Comparison of ENCODE assay signal across 8 mouse cellular contexts in genomic region chr5:114822796-114823688, GRCm38 (mm10). TPM values are rescaled to one million over a fixed set of nuclear protein-coding genes. Genes with fewer than 3 reads are reported as not detected.
DNase-seq lines count a peak whose midpoint lies in the region; ATAC-seq and TF ChIP-seq lines count a peak whose summit lies in the region.

TSS of gene 1500011B03Rik (minus strand) at chr5:114823468.

- peaks cover 18% of the 10 kb centered on the region for H3K36me3 ChIP-seq in heart, embryonic 12.5 days
- H3K36me3 ChIP-seq in kidney, postnatal 0 days (ENCODE audit: insufficient read depth, low read length) = no peaks in the 10 kb centered on the region
- H3K36me3 ChIP-seq in liver, embryonic 12.5 days = peaks cover 17% of the 10 kb centered on the region
- H3K36me3 ChIP-seq in splenic B cell, adult 2 months (ENCODE audit: control insufficient read depth, insufficient read depth, low read length, poor library complexity, severe bottlenecking) = no peaks in the 10 kb centered on the region

- 0 out of 2 replicates have a peak, but pooled peaks cover 11% of the 10 kb centered on the region for H3K9me3 ChIP-seq in heart, embryonic 12.5 days (replicated peaks)
- no peaks in the 10 kb centered on the region for H3K9me3 ChIP-seq in kidney, postnatal 0 days (replicated peaks; ENCODE audit: low read length)
- peaks cover 11% of the 10 kb centered on the region; the same call in 1 of the 2 replicates for H3K9me3 ChIP-seq in liver, embryonic 12.5 days (replicated peaks)

- H3K27me3 ChIP-seq in heart, embryonic 12.5 days (replicated peaks) = no peaks in the 10 kb centered on the region
- no peaks in the 10 kb centered on the region for H3K27me3 ChIP-seq in kidney, postnatal 0 days (ENCODE audit: insufficient read depth, low read length)
- 0 out of 2 replicates have a peak, but pooled peaks cover 4% of the 10 kb centered on the region for H3K27me3 ChIP-seq in liver, embryonic 12.5 days (replicated peaks)
- H3K27me3 ChIP-seq in splenic B cell, adult 2 months (ENCODE audit: control insufficient read depth, insufficient read depth, low read length, poor library complexity, severe bottlenecking) = no peaks in the 10 kb centered on the region

- 8% methylated on average over 53 of the region's 53 CpGs for WGBS in heart, embryonic 12.5 days
- 7% methylated on average over 53 of the region's 53 CpGs for WGBS in kidney, postnatal 0 days
- WGBS in liver, embryonic 12.5 days (ENCODE audit: insufficient replicate concordance) = 8% methylated on average over 53 of the region's 53 CpGs

- H3K4me1 ChIP-seq in heart, embryonic 12.5 days (replicated peaks) = peaks cover 4% of the 10 kb centered on the region
- no peaks in the 10 kb centered on the region for H3K4me1 ChIP-seq in kidney, postnatal 0 days (replicated peaks; ENCODE audit: insufficient read depth, low read length)
- peaks cover 30% of the 10 kb centered on the region for H3K4me1 ChIP-seq in liver, embryonic 12.5 days

- DNase-seq in B cell, adult 2 months = peak; percentile 73
- peak; percentile 95 for DNase-seq in brain, embryonic 14.5 days (ENCODE audit: low read depth)
- DNase-seq in kidney, postnatal 0 days (ENCODE audit: low spot score) = peak; percentile 90
- DNase-seq in naive thymus-derived CD4-positive, alpha-beta T cell, adult 2 months (ENCODE audit: low read depth) = peak; percentile 80
- peak; percentile 80 for DNase-seq in splenic B cell, adult 2 months (ENCODE audit: low read depth, low spot score)

- TF ChIP-seq CTCF in brain, embryonic 14.5 days (IDR thresholded peaks at IDR 0.05; ENCODE audit: borderline replicate concordance, extremely low read depth, insufficient read depth, insufficient read length) = no peak
- TF ChIP-seq CTCF in kidney, postnatal 0 days (IDR thresholded peaks at IDR 0.05; ENCODE audit: low read depth) = no peak

- peak within 1 kb of the TSS; percentile 68 for H3K27ac ChIP-seq in heart, embryonic 12.5 days (ENCODE audit: poor library complexity, severe bottlenecking)
- peak within 1 kb of the TSS; percentile 64 for H3K27ac ChIP-seq in kidney, postnatal 0 days
- peak within 1 kb of the TSS; percentile 55; the same call in 1 of the 2 replicates for H3K27ac ChIP-seq in liver, embryonic 12.5 days

- TF ChIP-seq POLR2A in brain, embryonic 14.5 days (IDR thresholded peaks at IDR 0.05; ENCODE audit: borderline replicate concordance, extremely low read depth, insufficient read depth, insufficient read length, poor library complexity, severe bottlenecking) = peak; percentile 70; the same call in 1 of the 2 replicates

- ATAC-seq in erythroblast, adult 5-6 weeks (replicated peaks; ENCODE audit: low FRiP score, poor library complexity, severe bottlenecking) = peak; percentile 35
- ATAC-seq in heart, embryonic 12.5 days (ENCODE audit: insufficient number of reproducible peaks, low FRiP score) = peak; percentile 84
- peak; percentile 62 for ATAC-seq in kidney, postnatal 0 days (replicated peaks; ENCODE audit: low FRiP score, low read depth)
- peak; percentile 66 for ATAC-seq in liver, embryonic 12.5 days

- peak within 1 kb of the TSS; percentile 88 for H3K4me2 ChIP-seq in heart, embryonic 12.5 days
- peak within 1 kb of the TSS; percentile 77 for H3K4me2 ChIP-seq in kidney, postnatal 0 days (ENCODE audit: low read length)
- peak within 1 kb of the TSS; percentile 93 for H3K4me2 ChIP-seq in liver, embryonic 12.5 days

- peak within 1 kb of the TSS; percentile 85 for H3K9ac ChIP-seq in heart, embryonic 12.5 days
- peak within 1 kb of the TSS; percentile 72 for H3K9ac ChIP-seq in kidney, postnatal 0 days (ENCODE audit: low read depth, low read length)
- H3K9ac ChIP-seq in liver, embryonic 12.5 days = peak within 1 kb of the TSS; percentile 72

- H3K4me3 ChIP-seq in heart, embryonic 12.5 days = peak within 1 kb of the TSS; percentile 97
- peak within 1 kb of the TSS; percentile 62 for H3K4me3 ChIP-seq in kidney, postnatal 0 days (replicated peaks; ENCODE audit: low read depth, low read length)
- H3K4me3 ChIP-seq in liver, embryonic 12.5 days = peak within 1 kb of the TSS; percentile 84

RNA-seq across cellular contexts. Expression of gene 1500011B03Rik, which starts in this region (rescaled TPM):
- polyA plus RNA-seq in brain, embryonic 14.5 days (2012; rRNA removed) = 204 and 243 TPM in 2 replicates
- total RNA-seq in erythroblast, adult 5-6 weeks (2015; ENCODE audit: low replicate concordance) = 16.7 and 24.8 TPM in 2 replicates
- 2.4 and 10.7 TPM in 2 replicates for total RNA-seq in erythroblast, adult 5-6 weeks (2017; ENCODE audit: low replicate concordance)
- 53.2 and 57.5 TPM in 2 replicates for polyA plus RNA-seq in heart, embryonic 12.5 days (2016; fragmentation: Nextera tagmentation; extraction: Ambion mirVana)
- 160 and 189 TPM in 2 replicates for polyA plus RNA-seq in kidney, postnatal 0 days (2015; fragmentation: Nextera tagmentation; extraction: Ambion mirVana)
- polyA plus RNA-seq in liver, embryonic 12.5 days (2016; fragmentation: Nextera tagmentation; extraction: Ambion mirVana) = 37.4 and 41.8 TPM in 2 replicates

Comparison
In these comparisons a context has a peak if more than half of its experiments do, and no peak if none do; other contexts are left out.
1. Peak in every context shown above with its lines: DNase-seq, ATAC-seq, H3K4me3 ChIP-seq and H3K27ac ChIP-seq.